Mouse (Mus musculus): Measurements from ENCODE around the gene Zfp622.
"Not testable (repeated sequence)": the region's sequence is repeated elsewhere in the genome, so short reads cannot be mapped to it uniquely, and the experiment has no call there.

Gene Zfp622

GRCm38 (mm10) chr15:25972758-25973157 is 11.4 kb upstream of the Zfp622 start:
- no peak for DNase-seq

GRCm38 (mm10) chr15:25974352-25974751 is 9.8 kb upstream of the Zfp622 start:
- no peak for DNase-seq

GRCm38 (mm10) chr15:25975810-25976209 is 8.4 kb upstream of the Zfp622 start:
- no peak for DNase-seq

GRCm38 (mm10) chr15:25983614-25984013 is 552 bp upstream of the Zfp622 start:
- DNase-seq: not testable (repeated sequence)

- no peak for DNase-seq
Observed at GRCm38 (mm10) chr15:25984734-25985492, 747 bp downstream of the Zfp622 start.

GRCm38 (mm10) chr15:25992992-25993727 is 9.0 kb downstream of the Zfp622 start:
- peak; percentile 53 for DNase-seq

GRCm38 (mm10) chr15:25995521-25995920 is 11.4 kb downstream of the Zfp622 start:
- no peak for DNase-seq

GRCm38 (mm10) chr15:25999545-25999944 is 15.4 kb downstream of the Zfp622 start:
- DNase-seq: not testable (repeated sequence)

GRCm38 (mm10) chr15:26008621-26009020 is 24.5 kb downstream of the Zfp622 start:
- no peak for DNase-seq

GRCm38 (mm10) chr15:26012891-26013290 is 28.7 kb downstream of the Zfp622 start:
- DNase-seq: no peak

- no peak for DNase-seq
Observed at GRCm38 (mm10) chr15:26015979-26016665, 32.0 kb downstream of the Zfp622 start.

GRCm38 (mm10) chr15:26021721-26022120 is 37.6 kb downstream of the Zfp622 start:
- DNase-seq: no peak

GRCm38 (mm10) chr15:26022636-26023035 is 38.5 kb downstream of the Zfp622 start:
- no peak for DNase-seq

- DNase-seq: no peak
Observed at GRCm38 (mm10) chr15:26031692-26032091, 47.5 kb downstream of the Zfp622 start.

- DNase-seq: no peak
Observed at GRCm38 (mm10) chr15:26040567-26040966, 56.4 kb downstream of the Zfp622 start.

GRCm38 (mm10) chr15:26041196-26041947 is 57.2 kb downstream of the Zfp622 start:
- DNase-seq: no peak
